Mouse (Mus musculus) spleen, adult 2 months (tissue): ENCODE data around the gene Eif3l.

Source experiments
- CTCF ChIP-seq: fragments of 200-500 bp; IDR thresholded peaks from 2 replicates; pipeline ENCODE4 v1.5.1; 2011; ENCODE audit warnings: mild to moderate bottlenecking, inconsistent platforms; ENCODE audit not compliant: insufficient read depth, insufficient read length, insufficient replicate concordance; ENCODE audit errors: extremely low read depth
- POLR2A ChIP-seq: fragments of 200-500 bp; IDR thresholded peaks from 2 replicates; pipeline ENCODE4 v1.6.1; 2011; ENCODE audit warnings: low read depth, low read length, inconsistent platforms

DNA sequence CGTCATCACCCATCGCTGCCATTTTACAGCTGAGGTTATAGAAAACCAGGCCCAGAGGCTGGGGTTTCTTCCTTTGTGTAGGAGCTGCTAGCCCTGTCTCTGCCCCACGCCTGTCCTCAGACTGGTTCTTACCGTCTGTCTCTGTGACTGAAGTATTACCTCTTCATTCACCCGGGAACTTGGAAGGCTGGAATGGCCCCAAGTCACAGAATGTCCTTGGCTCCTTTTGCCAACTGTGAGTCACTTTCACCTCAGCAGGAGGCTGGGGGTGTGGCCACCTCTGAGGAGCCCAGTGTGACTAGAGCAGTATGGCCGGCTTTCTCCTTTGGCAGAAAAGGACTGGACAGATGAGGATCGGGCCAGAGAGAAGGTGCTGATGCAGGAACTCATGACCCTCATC, 56.5 kb downstream of the Eif3l start:
- no peak for TF ChIP-seq POLR2A
- TF ChIP-seq CTCF, result no peak
